Mouse (Mus musculus): ENCODE measurements around the gene Celsr1. TPM values are rescaled to one million over a fixed set of nuclear protein-coding genes. Genes with fewer than 3 reads are reported as not detected.

Gene Celsr1
- polyA plus RNA-seq, 1 experiment = 2.9 TPM

- WGBS = 76% methylated on average over 6 of the region's 6 CpGs
- no peak for TF ChIP-seq POLR2A (IDR thresholded peaks at IDR 0.05; ENCODE audit: low read depth, low read length)
- TF ChIP-seq CTCF (IDR thresholded peaks at IDR 0.05; ENCODE audit: extremely low read depth, insufficient read length, insufficient replicate concordance, low read depth, low read length) = no peak
- Histone ChIP-seq H3K27me3 (ENCODE audit: control insufficient read depth, insufficient read depth, low read length) (no peaks in the 10 kb centered on the region), H3K36me3 (ENCODE audit: control insufficient read depth, insufficient read depth, low read length) (no peaks in the 10 kb centered on the region), H3K27ac (ENCODE audit: insufficient read depth, low read depth, low read length) (no peak overlapping the region), H3K4me3 (ENCODE audit: low read depth, low read length) (no peak overlapping the region), H3K4me1 (ENCODE audit: control insufficient read depth, insufficient read depth, insufficient read length, low read length) (no peaks in the 10 kb centered on the region; the same call in 1 of the 2 replicates)
These were observed 18.4 kb upstream of the Celsr1 start for GRCm38 (mm10) chr15:86051878-86052478.

GRCm38 (mm10) chr15:86051152-86051551 is 17.6 kb upstream of the Celsr1 start:
- H3K4me3 ChIP-seq (ENCODE audit: low read depth, low read length) = peak overlapping the region; percentile 2; the same call in 1 of the 2 replicates
- no peaks in the 10 kb centered on the region for H3K27me3 ChIP-seq (ENCODE audit: control insufficient read depth, insufficient read depth, low read length)
- H3K36me3 ChIP-seq (ENCODE audit: control insufficient read depth, insufficient read depth, low read length) = no peaks in the 10 kb centered on the region
- TF ChIP-seq CTCF (IDR thresholded peaks at IDR 0.05; ENCODE audit: extremely low read depth, insufficient read length, insufficient replicate concordance, low read depth, low read length) = no peak
- no peak for TF ChIP-seq POLR2A (IDR thresholded peaks at IDR 0.05; ENCODE audit: low read depth, low read length)
- no peaks in the 10 kb centered on the region; the same call in 1 of the 2 replicates for H3K4me1 ChIP-seq (ENCODE audit: control insufficient read depth, insufficient read depth, insufficient read length, low read length)
- H3K27ac ChIP-seq (ENCODE audit: insufficient read depth, low read depth, low read length) = no peak overlapping the region
- WGBS = 49% methylated on average over 10 of the region's 10 CpGs

GRCm38 (mm10) chr15:86050170-86050743 is 16.7 kb upstream of the Celsr1 start:
- TF ChIP-seq CTCF (IDR thresholded peaks at IDR 0.05; ENCODE audit: extremely low read depth, insufficient read length, insufficient replicate concordance, low read depth, low read length) (no peak), POLR2A (IDR thresholded peaks at IDR 0.05; ENCODE audit: low read depth, low read length) (no peak)
- Histone ChIP-seq H3K27me3 (ENCODE audit: control insufficient read depth, insufficient read depth, low read length) (no peaks in the 10 kb centered on the region), H3K4me3 (ENCODE audit: low read depth, low read length) (no peak overlapping the region), H3K27ac (ENCODE audit: insufficient read depth, low read depth, low read length) (no peak overlapping the region), H3K4me1 (ENCODE audit: control insufficient read depth, insufficient read depth, insufficient read length, low read length) (no peaks in the 10 kb centered on the region; the same call in 1 of the 2 replicates), H3K36me3 (ENCODE audit: control insufficient read depth, insufficient read depth, low read length) (no peaks in the 10 kb centered on the region)
- 79% methylated on average over 4 of the region's 4 CpGs for WGBS

- TF ChIP-seq POLR2A (IDR thresholded peaks at IDR 0.05; ENCODE audit: low read depth, low read length) = no peak
- TF ChIP-seq CTCF (IDR thresholded peaks at IDR 0.05; ENCODE audit: extremely low read depth, insufficient read length, insufficient replicate concordance, low read depth, low read length) = no peak
- WGBS = 85% methylated on average over 3 of the region's 3 CpGs
- Histone ChIP-seq H3K27ac (ENCODE audit: insufficient read depth, low read depth, low read length) (no peak overlapping the region), H3K4me3 (ENCODE audit: low read depth, low read length) (no peak overlapping the region), H3K36me3 (ENCODE audit: control insufficient read depth, insufficient read depth, low read length) (no peaks in the 10 kb centered on the region), H3K27me3 (ENCODE audit: control insufficient read depth, insufficient read depth, low read length) (no peaks in the 10 kb centered on the region), H3K4me1 (ENCODE audit: control insufficient read depth, insufficient read depth, insufficient read length, low read length) (no peaks in the 10 kb centered on the region; the same call in 1 of the 2 replicates)
These were observed 15.9 kb upstream of the Celsr1 start for GRCm38 (mm10) chr15:86049510-86049909.

- no peak for TF ChIP-seq POLR2A (IDR thresholded peaks at IDR 0.05; ENCODE audit: low read depth, low read length)
- peak; percentile 13; the same call in 1 of the 2 replicates for TF ChIP-seq CTCF (IDR thresholded peaks at IDR 0.05; ENCODE audit: extremely low read depth, insufficient read length, insufficient replicate concordance, low read depth, low read length)
- 14% methylated on average over 4 of the region's 4 CpGs for WGBS
These were observed 8.8 kb upstream of the Celsr1 start for GRCm38 (mm10) chr15:86042364-86042763.

GRCm38 (mm10) chr15:86041421-86041820 is 7.8 kb upstream of the Celsr1 start:
- no peaks in the 10 kb centered on the region for H3K4me1 ChIP-seq (ENCODE audit: control insufficient read depth, insufficient read depth, insufficient read length, low read length)
- no peak overlapping the region for H3K27ac ChIP-seq (ENCODE audit: insufficient read depth, low read depth, low read length)
- no peaks in the 10 kb centered on the region; the same call in 1 of the 2 replicates for H3K27me3 ChIP-seq (ENCODE audit: control insufficient read depth, insufficient read depth, low read length)
- no peaks in the 10 kb centered on the region for H3K36me3 ChIP-seq (ENCODE audit: control insufficient read depth, insufficient read depth, low read length)
- 89% methylated on average over 5 of the region's 5 CpGs for WGBS
- TF ChIP-seq CTCF (IDR thresholded peaks at IDR 0.05; ENCODE audit: extremely low read depth, insufficient read length, insufficient replicate concordance, low read depth, low read length) = no peak
- TF ChIP-seq POLR2A (IDR thresholded peaks at IDR 0.05; ENCODE audit: low read depth, low read length) = no peak
- H3K4me3 ChIP-seq (ENCODE audit: low read depth, low read length) = no peak overlapping the region

More at GRCm38 (mm10) chr15:86042364-86042763, 8.8 kb upstream of the Celsr1 start:
- H3K27ac ChIP-seq (ENCODE audit: insufficient read depth, low read depth, low read length) = no peak overlapping the region
- H3K36me3 ChIP-seq (ENCODE audit: control insufficient read depth, insufficient read depth, low read length) = no peaks in the 10 kb centered on the region
- no peak overlapping the region for H3K4me3 ChIP-seq (ENCODE audit: low read depth, low read length)
- H3K27me3 ChIP-seq (ENCODE audit: control insufficient read depth, insufficient read depth, low read length) = no peaks in the 10 kb centered on the region; the same call in 1 of the 2 replicates
- no peaks in the 10 kb centered on the region for H3K4me1 ChIP-seq (ENCODE audit: control insufficient read depth, insufficient read depth, insufficient read length, low read length)

- Histone ChIP-seq H3K4me3 (ENCODE audit: low read depth, low read length) (no peak overlapping the region), H3K36me3 (ENCODE audit: control insufficient read depth, insufficient read depth, low read length) (no peaks in the 10 kb centered on the region), H3K27ac (ENCODE audit: insufficient read depth, low read depth, low read length) (no peak overlapping the region), H3K4me1 (ENCODE audit: control insufficient read depth, insufficient read depth, insufficient read length, low read length) (peaks cover 5% of the 10 kb centered on the region), H3K27me3 (ENCODE audit: control insufficient read depth, insufficient read depth, low read length) (no peaks in the 10 kb centered on the region; the same call in none of the 2 replicates)
- 0% methylated on average over 2 of the region's 2 CpGs for WGBS
- TF ChIP-seq POLR2A (IDR thresholded peaks at IDR 0.05; ENCODE audit: low read depth, low read length) (no peak; the same call in 1 of the 2 replicates), CTCF (IDR thresholded peaks at IDR 0.05; ENCODE audit: extremely low read depth, insufficient read length, insufficient replicate concordance, low read depth, low read length) (peak; percentile 91; the same call in 1 of the 2 replicates)
These were observed 5.2 kb upstream of the Celsr1 start for GRCm38 (mm10) chr15:86038802-86039201.
